Mouse (Mus musculus) heart, postnatal 4 days (tissue): ENCODE results near the gene Npm1. TPM values are rescaled to one million over a fixed set of nuclear protein-coding genes. Genes with fewer than 3 reads are reported as not detected.

Source experiments
- total RNA-seq, 2 experiments: library from RNA; stranded (reverse); gene quantifications; 2 replicates each; pipeline ENCODE4 v1.2.3; 2021

Npm1 gene
- total RNA-seq, 2 experiments from 2014 or later = 272 to 297 TPM

Other genes starting within 250 kb of the Npm1 start
- gene Fgf18, start 15.8 kb downstream of the Npm1 start, total RNA-seq = 10 to 100 TPM; 11.1 to 14.1 TPM
- not detected for gene Tlx3, start 40.4 kb upstream of the Npm1 start, total RNA-seq
- gene Gm12117, start 113.5 kb upstream of the Npm1 start, total RNA-seq = under 1 TPM in 1 of 2 experiments, not detected in 1; 0.29 TPM